Mouse (Mus musculus) right cerebral cortex, adult 18-20 months (tissue): ENCODE data around the gene Ccdc155.

Experiments used
- DNase-seq: peaks from one replicate; pipeline ENCODE4 v3.0.0; 2022; ENCODE audit warnings: mixed read lengths

Gene Ccdc155

GRCm38 (mm10) chr7:45204380-45205143 is at the start of gene Ccdc155:
TSS of gene Ccdc155 (minus strand) at chr7:45204892.
- peak; percentile 94 for DNase-seq

GRCm38 (mm10) chr7:45253806-45254205 is 49.1 kb upstream of the Ccdc155 start:
- DNase-seq: no peak

GRCm38 (mm10) chr7:45247666-45248065 is 43.0 kb upstream of the Ccdc155 start:
- no peak for DNase-seq

GRCm38 (mm10) chr7:45241389-45241749 is 36.7 kb upstream of the Ccdc155 start:
- DNase-seq: no peak

GRCm38 (mm10) chr7:45240633-45241388 is 36.1 kb upstream of the Ccdc155 start, which contains the start of gene Slc6a16:
TSS of gene Slc6a16 (plus strand) at chr7:45241085.
- peak; percentile 67 for DNase-seq

GRCm38 (mm10) chr7:45240109-45240508 is 35.4 kb upstream of the Ccdc155 start:
- no peak for DNase-seq

- no peak for DNase-seq
Measured at GRCm38 (mm10) chr7:45238723-45239496, 34.2 kb upstream of the Ccdc155 start, which contains the start of gene Cd37. TSS of gene Cd37 (minus strand) at chr7:45239115.

- no peak for DNase-seq
Measured at GRCm38 (mm10) chr7:45237747-45238699, 33.3 kb upstream of the Ccdc155 start.

- no peak for DNase-seq
Measured at GRCm38 (mm10) chr7:45235656-45236180, 31.0 kb upstream of the Ccdc155 start.

GRCm38 (mm10) chr7:45234922-45235571 is 30.4 kb upstream of the Ccdc155 start:
- DNase-seq: no peak

- peak; percentile 32 for DNase-seq
Measured at GRCm38 (mm10) chr7:45234333-45234841, 29.7 kb upstream of the Ccdc155 start.

- DNase-seq: peak; percentile 86
Measured at GRCm38 (mm10) chr7:45233580-45234332, 29.1 kb upstream of the Ccdc155 start.

GRCm38 (mm10) chr7:45232716-45233465 is 28.2 kb upstream of the Ccdc155 start:
- DNase-seq: peak; percentile 76

GRCm38 (mm10) chr7:45231941-45232340 is 27.2 kb upstream of the Ccdc155 start:
- DNase-seq: no peak

- no peak for DNase-seq
Measured at GRCm38 (mm10) chr7:45231192-45231591, 26.5 kb upstream of the Ccdc155 start.

- DNase-seq: no peak
Measured at GRCm38 (mm10) chr7:45229459-45230203, 24.9 kb upstream of the Ccdc155 start.

GRCm38 (mm10) chr7:45229046-45229445 is 24.4 kb upstream of the Ccdc155 start:
- no peak for DNase-seq

GRCm38 (mm10) chr7:45228548-45228947 is 23.9 kb upstream of the Ccdc155 start:
- DNase-seq: no peak

- DNase-seq: no peak
Measured at GRCm38 (mm10) chr7:45226421-45226820, 21.7 kb upstream of the Ccdc155 start.
